Mouse (Mus musculus) left cerebral cortex, adult 6 months (tissue): ENCODE data around the gene Tbc1d30. TPM values are rescaled to one million over a fixed set of nuclear protein-coding genes. Genes with fewer than 3 reads are reported as not detected.

Experiments
- long read RNA-seq, 2 experiments: library from polyadenylated mRNA; unstranded; transcript quantifications; one replicate each; pipeline ENCODE4 v2.0.0; 2019 to 2020
- polyA plus RNA-seq: library from polyadenylated mRNA; unstranded; fragments of <200 nt; fragmentation: Nextera tagmentation; gene quantifications from 2 replicates; pipeline ENCODE4 v1.2.3, GENCODE M21; 2021

Gene Tbc1d30
- polyA plus RNA-seq, result 19.2 and 23.8 TPM in 2 replicates
- long read RNA-seq, experiment 1, full-length matches to known transcripts, result 7 of 21 reads
- long read RNA-seq, experiment 1, partial matches to known transcripts, result 8 of 21 reads
- long read RNA-seq, experiment 1, other reads (novel, unspliced or antisense), result 6 of 21 reads
- long read RNA-seq, experiment 2, full-length matches to known transcripts, result 6 of 20 reads
- long read RNA-seq, experiment 2, partial matches to known transcripts, result 2 of 20 reads
- long read RNA-seq, experiment 2, other reads (novel, unspliced or antisense), result 12 of 20 reads

GRCm38 (mm10) chr10:121351066-121351581, at the start of gene Tbc1d30:
Gene Tbc1d30 (minus strand): TSS chr10:121351278.

GRCm38 (mm10) chr10:121364801-121365564, 13.9 kb upstream of the Tbc1d30 start, which contains the start of gene Gns:
Gene Gns (plus strand): TSS chr10:121365090.

Other genes with a start within 250 kb of the Tbc1d30 start
- 28.7 and 32.9 TPM in 2 replicates for gene Gns, start 13.8 kb upstream of the Tbc1d30 start, polyA plus RNA-seq
- 3.2 and 6.1 TPM in 2 replicates for gene Rassf3, start 125.1 kb upstream of the Tbc1d30 start, polyA plus RNA-seq
- gene Tbk1, start 235.5 kb upstream of the Tbc1d30 start, polyA plus RNA-seq, result 17.9 and 25.3 TPM in 2 replicates